Mouse (Mus musculus) lung, postnatal 36 days (tissue): ENCODE results near the gene Olfr613.
"Not testable (repeated sequence)": the region's sequence is repeated elsewhere in the genome, so short reads cannot be mapped to it uniquely, and the experiment has no call there.

Experiments used
- DNase-seq: peaks from one replicate; pipeline ENCODE4 v3.0.0; 2022; ENCODE audit warnings: mixed read lengths

Olfr613 gene

DNA sequence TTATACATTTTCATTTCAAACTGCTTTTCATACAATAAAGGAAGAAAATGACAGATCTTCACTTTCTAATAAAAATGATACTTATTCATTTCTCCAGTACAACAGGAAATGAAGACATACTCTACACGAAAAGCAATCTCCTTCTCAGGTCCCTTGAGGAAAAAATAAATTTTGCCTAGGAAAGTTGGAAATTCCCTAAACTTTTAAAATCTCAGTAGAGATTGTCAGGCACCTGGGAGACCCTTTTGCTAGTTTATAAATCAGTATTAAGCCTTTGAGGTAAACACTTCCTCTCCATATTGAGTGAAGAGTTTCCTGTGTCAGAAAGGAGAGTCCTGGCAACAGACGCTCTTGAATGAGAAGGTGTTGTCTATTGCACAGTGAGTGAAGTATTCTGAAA lies at the start of gene Olfr613:
Olfr613 (plus strand) TSS at position 301 of the 400 bp plus-strand sequence.
- no peak for DNase-seq

- no peak for DNase-seq
Measured at GRCm38 (mm10) chr7:103512022-103512421, 35.9 kb upstream of the Olfr613 start, which contains the start of gene Olfr610. Gene Olfr610 (minus strand): TSS chr7:103512122.

GRCm38 (mm10) chr7:103520746-103521145 lies 27.1 kb upstream of the Olfr613 start, which contains the start of gene Olfr611:
Gene Olfr611 (minus strand): TSS chr7:103520846.
- DNase-seq: not testable (repeated sequence)

GRCm38 (mm10) chr7:103542617-103543016 lies 5.3 kb upstream of the Olfr613 start, which contains the start of gene Olfr612:
Gene Olfr612 (minus strand): TSS chr7:103542717.
- DNase-seq: not testable (repeated sequence)

- no peak for DNase-seq
Measured at GRCm38 (mm10) chr7:103555779-103556178, 7.9 kb downstream of the Olfr613 start, which contains the start of gene Olfr615. Gene Olfr615 (plus strand): TSS chr7:103556079.

GRCm38 (mm10) chr7:103569043-103569442 lies 21.2 kb downstream of the Olfr613 start, which contains the start of gene Olfr616:
Gene Olfr616 (minus strand): TSS chr7:103569143.
- no peak for DNase-seq

DNA sequence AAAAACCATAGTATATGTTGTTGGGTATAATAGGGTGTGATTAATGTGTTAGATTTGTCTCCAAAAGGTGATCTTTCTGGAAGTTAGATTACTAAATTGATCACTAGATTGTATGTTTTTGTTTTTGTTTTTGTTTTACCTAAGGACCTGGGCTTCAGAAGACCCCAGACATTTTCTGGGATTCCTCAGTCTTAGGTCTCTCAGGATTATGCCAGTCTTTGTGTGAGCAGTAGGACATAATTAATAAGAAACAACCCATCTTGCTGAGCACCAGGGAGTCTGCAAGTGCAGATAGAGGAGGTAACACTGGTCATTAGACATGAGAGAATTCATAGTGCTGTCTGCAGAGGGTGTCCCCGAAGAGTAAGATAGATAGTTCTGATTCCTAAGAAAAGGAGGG lies 24.9 kb downstream of the Olfr613 start, which contains the start of gene Olfr617:
Olfr617 (plus strand) TSS at position 301 of the 400 bp plus-strand sequence.
- DNase-seq: no peak

GRCm38 (mm10) chr7:103589803-103590202 lies 41.9 kb downstream of the Olfr613 start, which contains the start of gene Olfr618:
Gene Olfr618 (plus strand): TSS chr7:103590103.
- DNase-seq: no peak

DNA sequence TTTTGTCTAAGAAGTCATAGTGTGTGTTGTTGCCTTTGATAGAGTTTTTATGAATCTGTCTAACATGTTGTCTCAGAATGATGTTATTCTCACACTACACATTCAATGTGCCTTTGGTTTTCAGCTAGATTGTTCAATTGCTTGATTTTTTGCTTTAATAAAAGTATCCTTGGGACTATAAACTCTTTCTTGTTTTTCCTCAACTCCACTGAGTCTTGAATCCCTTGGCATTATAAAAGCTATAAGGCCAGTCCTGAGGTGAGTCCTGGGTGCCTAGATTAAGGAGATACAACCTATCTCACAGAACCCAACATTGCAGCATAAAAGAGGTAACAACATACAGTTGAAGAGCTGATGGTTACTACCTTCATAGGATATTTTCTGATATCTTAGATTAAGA lies 52.4 kb downstream of the Olfr613 start, which contains the start of gene Olfr619:
Olfr619 (plus strand) TSS at position 301 of the 400 bp plus-strand sequence.
- DNase-seq: no peak
